Mouse (Mus musculus) liver, embryonic 14.5 days (tissue): ENCODE measurements around the gene Stim1. TPM values are rescaled to one million over a fixed set of nuclear protein-coding genes. Genes with fewer than 3 reads are reported as not detected.
A peak's percentile ranks its signal among the peaks of the same experiment; 100 is the strongest.

Source experiments
- ATAC-seq: fragments of 200-750 bp; cut with Nextera tagmentation; 2 replicates; pipeline ENCODE4 v1.8.0; 2017; ENCODE audit warnings: moderate number of reproducible peaks, mild to moderate bottlenecking, moderate library complexity; ENCODE audit not compliant: insufficient read depth
- DNase-seq, 3 experiments: peaks; one replicate each; pipeline ENCODE4 v3.0.0-alpha.2; 2012 to 2013; ENCODE audit warnings: low read depth in 3 of 3, low spot score in 3 of 3
- H3K27ac ChIP-seq: fragments of 300-500 bp; sonication (generic); 2 replicates; pipeline ENCODE4 v1.5.1; 2014; ENCODE audit warnings: moderate library complexity, mild to moderate bottlenecking, control low read depth, inconsistent platforms
- H3K27me3 ChIP-seq: fragments of 300-500 bp; sonication (generic); 2 replicates; pipeline ENCODE4 v1.6.1; 2014; ENCODE audit warnings: mild to moderate bottlenecking, low read length, moderate library complexity; ENCODE audit not compliant: control insufficient read depth, insufficient read depth
- H3K36me3 ChIP-seq: fragments of 300-500 bp; sonication (generic); replicated peaks from 2 replicates; pipeline ENCODE4 v1.6.1; 2014; ENCODE audit warnings: low read depth; ENCODE audit not compliant: control insufficient read depth, insufficient read depth
- H3K4me1 ChIP-seq, 2 experiments: fragments of 200-500 bp in 1 of 2; fragments of 300-500 bp in 1 of 2; sonication (generic) in 1 of 2; replicated peaks; 2 replicates each; pipeline ENCODE4 v1.6.1; 2012 to 2014; ENCODE audit warnings: antibody characterized with exemption in 1 of 2, inconsistent platforms in 1 of 2, low read length in 1 of 2; ENCODE audit not compliant: control insufficient read depth in 2 of 2, insufficient read depth in 2 of 2
- H3K4me2 ChIP-seq: fragments of 300-500 bp; sonication (generic); 2 replicates; pipeline ENCODE4 v1.6.1; 2014; ENCODE audit warnings: low read depth, mild to moderate bottlenecking, control low read depth, moderate library complexity
- H3K4me3 ChIP-seq, 2 experiments: fragments of 200-500 bp in 1 of 2; fragments of 300-500 bp in 1 of 2; sonication (generic) in 1 of 2; 2 replicates each; pipeline ENCODE4 v1.5.1; 2012 to 2014; ENCODE audit warnings: low read depth in 2 of 2, low read length in 2 of 2, mild to moderate bottlenecking in 2 of 2, control low read depth in 1 of 2, inconsistent platforms in 1 of 2, moderate library complexity in 1 of 2; ENCODE audit not compliant: insufficient read depth in 1 of 2
- H3K9ac ChIP-seq: fragments of 300-500 bp; sonication (generic); replicated peaks from 2 replicates; pipeline ENCODE4 v1.6.1; 2014; ENCODE audit warnings: mild to moderate bottlenecking, control low read depth, moderate library complexity
- H3K9me3 ChIP-seq: fragments of 300-500 bp; sonication (generic); 2 replicates; pipeline ENCODE4 v1.6.1; 2016; ENCODE audit warnings: low read length, mixed read lengths; ENCODE audit not compliant: control insufficient read depth
- CTCF ChIP-seq: IDR thresholded peaks from 2 replicates; pipeline ENCODE4 v1.5.1; 2016; ENCODE audit warnings: antibody characterized with exemption, low read depth, control low read depth
- EP300 ChIP-seq: IDR thresholded peaks from 2 replicates; pipeline ENCODE4 v1.6.1; 2016; ENCODE audit warnings: antibody characterized with exemption, low read depth
- WGBS: fragments of 180-500 bp; shearing (Covaris S2); extraction: QIAGEN DNeasy Blood & Tissue Kit; methylation state at CpG from one replicate; pipeline ENCODE4 v1.1.7; 2014; ENCODE audit not compliant: insufficient replicate concordance; 5-methylcytosine and 5-hydroxymethylcytosine counted together
- polyA plus RNA-seq, 2 experiments: library from polyadenylated mRNA; depleted of rRNA in 1 of 2; stranded (reverse) in 1 of 2; unstranded in 1 of 2; fragments of >200 nt; fragmentation: Nextera tagmentation in 1 of 2; extraction: Ambion mirVana in 1 of 2; gene quantifications; 2 replicates each; pipeline versions ENCODE4 v1.2.1 to v1.2.3; 2012 to 2014

The Stim1 gene
- polyA plus RNA-seq, 2 experiments, result 7.9 to 9.3 TPM

DNA sequence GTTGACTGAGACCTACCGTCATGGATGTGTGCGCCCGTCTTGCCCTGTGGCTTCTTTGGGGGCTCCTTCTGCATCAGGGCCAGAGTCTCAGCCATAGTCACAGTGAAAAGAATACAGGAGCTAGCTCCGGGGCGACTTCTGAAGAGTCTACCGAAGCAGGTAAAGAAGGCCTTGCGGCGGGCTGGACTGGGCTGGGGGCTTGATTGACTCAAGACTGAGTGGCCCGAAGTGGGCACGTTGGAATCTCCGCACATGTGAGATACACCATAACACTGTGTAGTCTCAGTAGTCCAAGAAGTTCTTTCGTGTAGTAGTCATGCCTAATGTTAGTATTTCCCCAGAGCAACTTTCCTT, 766 bp downstream of the Stim1 start:
- H3K9ac ChIP-seq, result peak overlapping the region; percentile 95
- ATAC-seq (no peak), DNase-seq (no peak)
- no peak overlapping the region for H3K27ac ChIP-seq
- WGBS, result 5% methylated on average over 12 of the region's 12 CpGs
- no peaks in the 10 kb centered on the region for H3K9me3 ChIP-seq
- H3K36me3 ChIP-seq, result no peaks in the 10 kb centered on the region
- TF ChIP-seq EP300 (no peak), CTCF (no peak)
- H3K27me3 ChIP-seq, result no peaks in the 10 kb centered on the region
- peaks cover 33 to 43% of the 10 kb centered on the region in 2 experiments for H3K4me1 ChIP-seq
- H3K4me2 ChIP-seq, result peak overlapping the region; percentile 82
- peak overlapping the region; percentile 74 to 96 for H3K4me3 ChIP-seq

DNA sequence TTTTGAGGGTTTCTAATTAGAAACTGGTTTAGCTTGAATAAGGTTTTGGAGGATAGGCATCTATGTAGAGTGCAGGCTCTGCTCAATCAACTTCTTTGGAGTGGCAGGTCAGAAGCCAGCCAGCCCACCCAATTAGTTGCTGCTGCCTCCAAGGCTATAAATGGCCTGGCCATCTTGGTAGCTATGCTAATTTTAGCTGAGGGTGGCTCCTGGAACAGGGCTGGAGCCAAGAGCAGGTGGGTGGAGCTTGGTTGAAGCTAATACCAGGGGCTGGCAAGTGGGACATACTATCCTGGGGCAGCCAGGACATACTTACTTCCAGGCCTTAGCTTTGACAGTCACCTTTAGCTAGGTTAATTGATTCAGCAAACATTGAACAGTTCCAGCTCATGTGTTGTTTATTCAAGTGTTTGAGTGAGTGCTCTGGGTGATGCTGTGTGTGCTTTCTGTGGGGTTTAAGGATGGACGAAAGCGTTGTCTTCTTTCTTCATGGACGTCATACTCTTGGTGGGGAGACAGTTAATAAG, 4.9 kb downstream of the Stim1 start:
- Histone ChIP-seq H3K9me3 (no peaks in the 10 kb centered on the region), H3K36me3 (no peaks in the 10 kb centered on the region)
- ATAC-seq, result no peak

GRCm38 (mm10) chr7:102281403-102281802, 13.8 kb downstream of the Stim1 start:
- Histone ChIP-seq H3K9me3 (no peaks in the 10 kb centered on the region), H3K27ac (no peak overlapping the region), H3K27me3 (no peaks in the 10 kb centered on the region), H3K36me3 (no peaks in the 10 kb centered on the region), H3K9ac (no peak overlapping the region), H3K4me1 (no peaks in the 10 kb centered on the region), H3K4me3 (no peak overlapping the region), H3K4me2 (no peak overlapping the region)
- no peak for TF ChIP-seq EP300
- no peak for TF ChIP-seq CTCF
- 68% methylated on average over 1 of the region's 1 CpGs for WGBS
- ATAC-seq (no peak), DNase-seq (no peak)

More for the DNA sequence above, 4.9 kb downstream of the Stim1 start:
- Histone ChIP-seq H3K27ac (no peak overlapping the region), H3K27me3 (no peaks in the 10 kb centered on the region), H3K4me2 (no peak overlapping the region), H3K4me1 (peaks cover 23 to 30% of the 10 kb centered on the region in 2 experiments), H3K4me3 (no peak overlapping the region), H3K9ac (no peak overlapping the region)
- 81% methylated on average over 3 of the region's 3 CpGs for WGBS
- TF ChIP-seq CTCF, result no peak
- TF ChIP-seq EP300, result no peak
- DNase-seq, result no peak

DNA sequence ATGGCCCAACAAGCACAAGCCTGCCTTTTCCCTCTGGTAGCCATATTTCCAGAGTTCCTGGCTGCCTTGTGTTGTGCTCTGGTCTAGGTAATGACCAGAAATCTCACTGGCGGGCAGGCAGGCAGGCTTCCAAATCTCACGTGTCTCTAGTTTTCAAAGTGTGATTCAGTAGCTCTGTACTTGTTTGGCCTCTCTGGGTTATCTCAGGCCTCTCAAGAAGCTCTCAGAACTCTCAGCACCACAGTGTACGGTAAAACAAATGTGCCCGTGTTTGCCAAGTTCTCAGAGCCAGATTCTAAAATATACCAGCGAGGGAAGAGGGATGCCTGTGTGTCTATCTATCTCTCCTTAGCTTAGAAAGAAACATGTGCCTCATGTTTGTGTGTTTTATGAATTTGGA, 14.7 kb downstream of the Stim1 start:
- Histone ChIP-seq H3K27me3 (no peaks in the 10 kb centered on the region), H3K4me2 (no peak overlapping the region), H3K27ac (no peak overlapping the region), H3K4me3 (no peak overlapping the region), H3K4me1 (no peaks in the 10 kb centered on the region), H3K9ac (no peak overlapping the region), H3K36me3 (no peaks in the 10 kb centered on the region), H3K9me3 (no peaks in the 10 kb centered on the region)
- DNase-seq, result no peak
- 70% methylated on average over 5 of the region's 5 CpGs for WGBS
- TF ChIP-seq EP300 (no peak), CTCF (no peak)
- no peak for ATAC-seq

GRCm38 (mm10) chr7:102289466-102289865, 21.9 kb downstream of the Stim1 start:
- no peaks in the 10 kb centered on the region for H3K9me3 ChIP-seq
- H3K36me3 ChIP-seq, result no peaks in the 10 kb centered on the region
- H3K27me3 ChIP-seq, result no peaks in the 10 kb centered on the region
- TF ChIP-seq EP300 (no peak), CTCF (no peak)
- ATAC-seq, result no peak
- H3K4me2 ChIP-seq, result no peak overlapping the region
- peaks cover 0 to 4% of the 10 kb centered on the region in 2 experiments; a peak in 1 of 4 replicates for H3K4me1 ChIP-seq
- WGBS, result 74% methylated on average over 6 of the region's 6 CpGs
- H3K9ac ChIP-seq, result no peak overlapping the region
- no peak overlapping the region for H3K27ac ChIP-seq
- no peak overlapping the region for H3K4me3 ChIP-seq
- no peak for DNase-seq
